Mouse (Mus musculus): ENCODE data around the gene AI467606. TPM values are rescaled to one million over a fixed set of nuclear protein-coding genes. Genes with fewer than 3 reads are reported as not detected.

The AI467606 gene
- polyA plus RNA-seq, 1 experiment from 2014 or later: 1.4 TPM

DNA sequence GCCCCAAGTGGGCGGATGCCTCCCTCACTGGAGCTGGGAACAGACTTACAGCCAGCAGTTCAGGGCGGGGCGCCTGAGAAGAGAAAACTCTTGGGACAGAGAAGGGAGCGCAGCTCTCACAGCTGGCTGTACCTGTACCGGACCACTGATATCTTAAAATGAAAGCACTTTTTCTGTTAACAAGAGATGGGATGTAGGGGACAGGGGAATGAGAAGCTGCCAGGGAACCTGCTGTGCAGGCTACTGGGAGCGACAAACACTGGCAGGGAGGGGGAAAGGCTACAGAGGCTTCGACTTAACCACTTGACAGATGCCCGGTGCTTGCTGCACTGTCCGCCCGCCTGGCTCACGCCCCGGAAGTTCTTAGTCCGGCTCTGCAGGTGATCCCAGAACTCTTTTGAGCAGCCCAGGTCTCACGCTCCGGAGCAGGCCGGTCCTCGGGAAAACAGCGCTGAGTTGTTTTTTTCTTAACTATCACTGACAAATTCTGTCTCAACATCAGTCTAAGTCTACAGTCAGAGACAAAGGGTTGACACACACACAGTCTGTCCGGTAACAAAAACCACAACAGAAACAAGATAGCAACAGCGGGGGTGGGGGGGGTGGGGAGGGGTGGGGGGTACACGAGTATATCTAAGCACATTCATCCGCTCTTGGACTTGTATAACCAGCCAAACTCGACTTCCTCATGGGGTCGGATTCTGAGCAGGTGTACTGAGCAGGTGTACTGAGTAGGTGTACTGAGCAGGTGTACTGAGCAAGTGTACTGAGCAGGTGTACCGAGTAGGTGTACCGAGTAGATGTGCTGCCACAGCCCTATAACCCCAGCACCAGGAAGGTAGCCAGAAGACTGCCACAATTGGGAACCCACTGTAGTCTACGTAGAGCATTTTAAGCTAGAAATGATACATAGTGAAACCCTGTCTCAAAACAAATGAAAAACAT, 2.0 kb upstream of the AI467606 start:
- Histone ChIP-seq H3K27me3 (ENCODE audit: control insufficient read depth, insufficient read depth, low read length) (no peaks in the 10 kb centered on the region), H3K4me1 (ENCODE audit: control insufficient read depth, insufficient read depth, low read length) (no peaks in the 10 kb centered on the region), H3K4me3 (ENCODE audit: low read depth, low read length) (no peak overlapping the region), H3K27ac (ENCODE audit: low read depth, low read length) (no peak overlapping the region), H3K36me3 (ENCODE audit: control insufficient read depth, insufficient read depth, low read length) (no peaks in the 10 kb centered on the region), H3K9me3 (ENCODE audit: control insufficient read depth, low read length) (no peaks in the 10 kb centered on the region), H3K9ac (replicated peaks; ENCODE audit: low read depth, low read length) (0 out of 2 replicates have a peak overlapping the region, but pooled peaks have one; percentile 22), H3K4me2 (ENCODE audit: low read depth, low read length) (peak overlapping the region; percentile 36)
- ATAC-seq (ENCODE audit: low read depth): no peak
- WGBS: 25% methylated on average over 27 of the region's 27 CpGs

GRCm38 (mm10) chr7:127090154-127091113, 725 bp upstream of the AI467606 start:
- Histone ChIP-seq H3K4me1 (ENCODE audit: control insufficient read depth, insufficient read depth, low read length) (no peaks in the 10 kb centered on the region), H3K9ac (replicated peaks; ENCODE audit: low read depth, low read length) (no peak overlapping the region), H3K36me3 (ENCODE audit: control insufficient read depth, insufficient read depth, low read length) (no peaks in the 10 kb centered on the region), H3K4me2 (ENCODE audit: low read depth, low read length) (no peak overlapping the region), H3K27me3 (ENCODE audit: control insufficient read depth, insufficient read depth, low read length) (no peaks in the 10 kb centered on the region), H3K9me3 (ENCODE audit: control insufficient read depth, low read length) (no peaks in the 10 kb centered on the region), H3K4me3 (ENCODE audit: low read depth, low read length) (no peak overlapping the region), H3K27ac (ENCODE audit: low read depth, low read length) (no peak overlapping the region)
- ATAC-seq (ENCODE audit: low read depth): no peak
- 85% methylated on average over 20 of the region's 20 CpGs for WGBS

DNA sequence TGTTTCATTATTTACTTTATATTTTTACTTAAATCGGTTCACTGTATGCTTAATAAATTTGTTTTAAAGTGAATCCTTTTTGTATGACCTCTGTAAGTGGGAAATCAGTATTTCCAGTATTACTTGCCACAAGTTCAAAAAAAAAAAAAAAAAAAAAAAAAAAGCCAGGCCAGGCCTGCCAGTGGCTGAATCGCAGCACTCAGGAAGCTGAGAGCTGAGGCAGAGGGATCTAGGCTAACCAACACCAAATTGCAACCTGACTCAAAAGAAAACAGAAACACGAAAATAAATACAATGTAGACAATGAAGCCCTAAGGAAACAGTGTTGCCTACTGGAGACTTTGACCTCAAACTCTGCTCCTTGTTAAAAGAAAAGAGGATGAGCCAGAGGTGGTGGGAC, 2.8 kb downstream of the AI467606 start:
- H3K4me2 ChIP-seq (ENCODE audit: low read depth, low read length): no peak overlapping the region
- WGBS: 84% methylated on average over 3 of the region's 3 CpGs
- no peak for ATAC-seq (ENCODE audit: low read depth)
- no peak overlapping the region for H3K27ac ChIP-seq (ENCODE audit: low read depth, low read length)
- H3K27me3 ChIP-seq (ENCODE audit: control insufficient read depth, insufficient read depth, low read length): no peaks in the 10 kb centered on the region
- H3K4me3 ChIP-seq (ENCODE audit: low read depth, low read length): no peak overlapping the region
- no peaks in the 10 kb centered on the region for H3K36me3 ChIP-seq (ENCODE audit: control insufficient read depth, insufficient read depth, low read length)
- H3K9ac ChIP-seq (replicated peaks; ENCODE audit: low read depth, low read length): no peak overlapping the region
- no peaks in the 10 kb centered on the region for H3K9me3 ChIP-seq (ENCODE audit: control insufficient read depth, low read length)
- H3K4me1 ChIP-seq (ENCODE audit: control insufficient read depth, insufficient read depth, low read length): no peaks in the 10 kb centered on the region

- H3K4me1 ChIP-seq (ENCODE audit: control insufficient read depth, insufficient read depth, low read length): no peaks in the 10 kb centered on the region
- no peaks in the 10 kb centered on the region for H3K9me3 ChIP-seq (ENCODE audit: control insufficient read depth, low read length)
- no peaks in the 10 kb centered on the region for H3K36me3 ChIP-seq (ENCODE audit: control insufficient read depth, insufficient read depth, low read length)
- H3K9ac ChIP-seq (replicated peaks; ENCODE audit: low read depth, low read length): no peak overlapping the region
- ATAC-seq (ENCODE audit: low read depth): no peak
- H3K27me3 ChIP-seq (ENCODE audit: control insufficient read depth, insufficient read depth, low read length): no peaks in the 10 kb centered on the region
- H3K4me3 ChIP-seq (ENCODE audit: low read depth, low read length): no peak overlapping the region
- 73% methylated on average over 7 of the region's 7 CpGs for WGBS
- H3K27ac ChIP-seq (ENCODE audit: low read depth, low read length): no peak overlapping the region
- H3K4me2 ChIP-seq (ENCODE audit: low read depth, low read length): no peak overlapping the region
These were observed 5.3 kb downstream of the AI467606 start for GRCm38 (mm10) chr7:127096456-127096855.

DNA sequence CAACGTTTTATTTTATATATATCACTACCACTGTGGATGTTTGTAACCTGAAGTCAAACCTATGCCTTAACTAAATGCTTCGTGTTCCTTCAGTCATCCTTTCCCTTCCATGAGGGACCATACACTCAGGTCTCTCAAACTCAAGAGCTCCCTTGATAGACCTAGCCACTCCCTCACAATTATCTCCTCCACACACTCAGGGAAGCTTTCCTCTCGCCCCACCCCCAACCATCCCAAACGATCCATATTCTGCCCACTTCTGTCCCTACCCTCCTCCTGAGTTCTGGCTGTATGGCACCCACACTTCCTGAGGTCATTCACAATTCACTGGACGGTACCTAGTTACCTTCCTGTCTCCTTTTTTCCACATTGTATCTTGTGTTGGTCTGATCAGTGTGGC, 7.4 kb downstream of the AI467606 start:
- ATAC-seq (ENCODE audit: low read depth): no peak
- Histone ChIP-seq H3K9ac (replicated peaks; ENCODE audit: low read depth, low read length) (no peak overlapping the region), H3K27me3 (ENCODE audit: control insufficient read depth, insufficient read depth, low read length) (no peaks in the 10 kb centered on the region), H3K4me3 (ENCODE audit: low read depth, low read length) (no peak overlapping the region), H3K27ac (ENCODE audit: low read depth, low read length) (no peak overlapping the region), H3K4me1 (ENCODE audit: control insufficient read depth, insufficient read depth, low read length) (no peaks in the 10 kb centered on the region), H3K36me3 (ENCODE audit: control insufficient read depth, insufficient read depth, low read length) (no peaks in the 10 kb centered on the region), H3K9me3 (ENCODE audit: control insufficient read depth, low read length) (no peaks in the 10 kb centered on the region), H3K4me2 (ENCODE audit: low read depth, low read length) (no peak overlapping the region)
- WGBS: 78% methylated on average over 5 of the region's 5 CpGs

GRCm38 (mm10) chr7:127098950-127099349, 7.8 kb downstream of the AI467606 start:
- Histone ChIP-seq H3K27me3 (ENCODE audit: control insufficient read depth, insufficient read depth, low read length) (no peaks in the 10 kb centered on the region), H3K4me1 (ENCODE audit: control insufficient read depth, insufficient read depth, low read length) (no peaks in the 10 kb centered on the region), H3K4me3 (ENCODE audit: low read depth, low read length) (no peak overlapping the region), H3K9me3 (ENCODE audit: control insufficient read depth, low read length) (no peaks in the 10 kb centered on the region), H3K9ac (replicated peaks; ENCODE audit: low read depth, low read length) (no peak overlapping the region), H3K27ac (ENCODE audit: low read depth, low read length) (no peak overlapping the region), H3K4me2 (ENCODE audit: low read depth, low read length) (no peak overlapping the region), H3K36me3 (ENCODE audit: control insufficient read depth, insufficient read depth, low read length) (no peaks in the 10 kb centered on the region)
- no peak for ATAC-seq (ENCODE audit: low read depth)
- 89% methylated on average over 4 of the region's 4 CpGs for WGBS

- Histone ChIP-seq H3K4me1 (ENCODE audit: control insufficient read depth, insufficient read depth, low read length) (no peaks in the 10 kb centered on the region), H3K36me3 (ENCODE audit: control insufficient read depth, insufficient read depth, low read length) (no peaks in the 10 kb centered on the region), H3K4me3 (ENCODE audit: low read depth, low read length) (no peak overlapping the region), H3K27ac (ENCODE audit: low read depth, low read length) (no peak overlapping the region), H3K9me3 (ENCODE audit: control insufficient read depth, low read length) (no peaks in the 10 kb centered on the region), H3K27me3 (ENCODE audit: control insufficient read depth, insufficient read depth, low read length) (no peaks in the 10 kb centered on the region), H3K4me2 (ENCODE audit: low read depth, low read length) (no peak overlapping the region), H3K9ac (replicated peaks; ENCODE audit: low read depth, low read length) (no peak overlapping the region)
- ATAC-seq (ENCODE audit: low read depth): no peak
- WGBS: 92% methylated on average over 4 of the region's 4 CpGs
These were observed 8.4 kb downstream of the AI467606 start for GRCm38 (mm10) chr7:127099528-127099927.

DNA sequence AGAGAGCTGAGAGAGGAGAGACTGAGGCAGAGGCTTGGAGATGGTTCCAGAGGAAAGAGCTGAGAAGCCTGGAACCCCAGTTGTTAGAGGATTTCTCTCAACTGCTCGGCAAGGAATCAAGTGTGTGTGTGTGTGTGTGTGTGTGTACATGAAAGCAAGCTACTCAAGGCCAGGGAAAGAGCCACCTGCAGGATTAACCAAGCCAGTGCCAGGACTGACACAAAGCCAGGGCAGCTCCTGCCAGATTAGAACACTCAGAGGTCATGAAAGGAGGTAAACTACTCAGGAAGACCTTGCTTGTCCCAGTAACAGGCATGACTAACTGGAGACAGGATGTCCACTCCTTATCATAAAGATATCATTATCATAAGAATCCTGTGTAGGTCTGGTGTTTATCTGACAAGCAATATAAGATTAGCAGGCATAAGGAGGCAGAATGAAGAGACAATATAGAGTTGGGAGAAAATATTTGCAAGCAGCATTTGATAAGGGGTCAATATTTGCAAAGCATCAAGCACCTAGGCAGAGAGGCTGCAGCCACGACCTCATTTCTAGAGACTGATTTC, 10.4 kb downstream of the AI467606 start:
- Histone ChIP-seq H3K9me3 (ENCODE audit: control insufficient read depth, low read length) (no peaks in the 10 kb centered on the region), H3K4me1 (ENCODE audit: control insufficient read depth, insufficient read depth, low read length) (no peaks in the 10 kb centered on the region), H3K36me3 (ENCODE audit: control insufficient read depth, insufficient read depth, low read length) (no peaks in the 10 kb centered on the region), H3K9ac (replicated peaks; ENCODE audit: low read depth, low read length) (no peak overlapping the region), H3K4me2 (ENCODE audit: low read depth, low read length) (no peak overlapping the region), H3K4me3 (ENCODE audit: low read depth, low read length) (no peak overlapping the region), H3K27me3 (ENCODE audit: control insufficient read depth, insufficient read depth, low read length) (no peaks in the 10 kb centered on the region), H3K27ac (ENCODE audit: low read depth, low read length) (no peak overlapping the region)
- ATAC-seq (ENCODE audit: low read depth): no peak
- 48% methylated on average over 2 of the region's 2 CpGs for WGBS
